Mouse (Mus musculus): ENCODE results near the gene Abhd15.

DNA sequence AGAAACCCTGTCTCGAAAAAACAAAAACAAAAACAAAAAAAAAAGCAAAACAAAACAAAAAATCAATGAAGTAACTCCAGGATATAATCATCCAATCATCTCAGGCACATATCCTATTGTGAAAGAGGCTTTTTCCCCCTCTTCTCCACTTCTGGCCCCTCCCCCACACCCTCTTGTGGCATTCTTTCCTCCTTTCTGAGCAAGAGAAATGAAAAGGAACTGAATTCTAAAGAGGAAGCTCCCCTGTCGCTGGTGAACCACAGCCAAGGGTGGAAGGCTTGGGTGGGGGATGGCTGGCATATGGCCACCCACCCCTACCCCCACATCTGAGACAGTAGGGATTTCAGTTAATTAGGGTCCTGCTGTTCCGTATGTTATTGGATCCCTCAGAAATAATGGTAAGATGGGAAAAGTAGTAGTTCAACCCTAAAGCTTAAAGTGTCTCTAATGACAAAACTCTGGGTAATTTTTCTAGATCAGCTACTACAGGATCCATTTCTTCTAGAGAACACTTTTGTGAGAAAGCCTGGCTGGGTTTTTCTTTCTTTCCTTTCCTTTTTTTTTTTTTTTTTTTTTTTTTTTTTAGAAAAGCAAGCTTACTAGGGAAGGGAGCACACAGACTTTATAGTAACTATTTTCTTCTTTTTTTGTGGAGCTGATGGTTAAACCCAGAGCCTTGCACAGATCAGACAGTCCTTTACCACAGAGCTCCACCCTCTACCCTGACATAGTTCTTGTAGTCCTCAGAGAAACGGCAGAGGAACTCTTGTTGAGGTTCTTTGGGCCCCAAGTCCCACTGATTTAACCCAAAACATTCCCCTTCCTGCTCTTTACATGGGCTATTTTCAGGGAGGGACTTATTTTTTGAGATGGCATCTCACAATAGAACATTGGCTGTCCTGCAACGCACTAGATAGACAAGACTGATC is 5.9 kb downstream of the Abhd15 start:
- TF ChIP-seq CTCF (IDR thresholded peaks at IDR 0.05; ENCODE audit: low read depth, low read length) (no peak), POLR2A (IDR thresholded peaks at IDR 0.05; ENCODE audit: borderline replicate concordance, low read depth, low read length) (no peak)

Measured in bone marrow macrophage, adult 2 months (primary cell).